Mouse (Mus musculus) lung, embryonic 14.5 days (tissue): Measurements from ENCODE around the gene Morn1. TPM values are rescaled to one million over a fixed set of nuclear protein-coding genes. Genes with fewer than 3 reads are reported as not detected.

Experiments used
- ATAC-seq: fragments of 200-750 bp; cut with Nextera tagmentation; 2 replicates; pipeline ENCODE4 v1.8.0; 2017; ENCODE audit warnings: mild to moderate bottlenecking, moderate TSS enrichment, moderate library complexity; ENCODE audit not compliant: insufficient read depth
- DNase-seq: peaks from one replicate; pipeline ENCODE4 v3.0.0-alpha.2; 2015
- H3K27ac ChIP-seq: fragments of 300-500 bp; sonication (generic); 2 replicates; pipeline ENCODE4 v1.5.1; 2014; ENCODE audit warnings: low read depth, mild to moderate bottlenecking, moderate library complexity
- H3K27me3 ChIP-seq: fragments of 300-500 bp; sonication (generic); 2 replicates; pipeline ENCODE4 v1.6.1; 2014; ENCODE audit warnings: low read length, control low read depth; ENCODE audit not compliant: insufficient read depth
- H3K36me3 ChIP-seq: fragments of 300-500 bp; sonication (generic); 2 replicates; pipeline ENCODE4 v1.6.1; 2014; ENCODE audit warnings: control low read depth; ENCODE audit not compliant: insufficient read depth
- H3K4me1 ChIP-seq: fragments of 300-500 bp; sonication (generic); 2 replicates; pipeline ENCODE4 v1.6.1; 2014; ENCODE audit warnings: antibody characterized with exemption, control low read depth; ENCODE audit not compliant: insufficient read depth
- H3K4me2 ChIP-seq: fragments of 300-500 bp; sonication (generic); 2 replicates; pipeline ENCODE4 v1.6.1; 2014; ENCODE audit warnings: mild to moderate bottlenecking
- H3K4me3 ChIP-seq: fragments of 300-500 bp; sonication (generic); 2 replicates; pipeline ENCODE4 v1.5.1; 2014; ENCODE audit warnings: low read depth, low read length
- H3K9ac ChIP-seq: fragments of 300-500 bp; sonication (generic); 2 replicates; pipeline ENCODE4 v1.6.1; 2014
- H3K9me3 ChIP-seq: fragments of 300-500 bp; sonication (generic); 2 replicates; pipeline ENCODE4 v1.6.1; 2016; ENCODE audit warnings: low read depth, low read length, control low read depth
- CTCF ChIP-seq: IDR thresholded peaks from 2 replicates; pipeline ENCODE4 v1.5.1; 2016; ENCODE audit warnings: antibody characterized with exemption, low read depth
- WGBS: fragments of 180-500 bp; shearing (Covaris S2); extraction: QIAGEN DNeasy Blood & Tissue Kit; methylation state at CpG from one replicate; pipeline ENCODE4 v1.1.7; 2014; 5-methylcytosine and 5-hydroxymethylcytosine counted together
- polyA plus RNA-seq: library from polyadenylated mRNA; unstranded; fragments of >200 nt; fragmentation: Nextera tagmentation; extraction: Ambion mirVana; gene quantifications from 2 replicates; pipeline ENCODE4 v1.2.1, GENCODE M21; 2014

The Morn1 gene
- polyA plus RNA-seq, 1 experiment from 2014 or later, result 5.2 TPM

DNA sequence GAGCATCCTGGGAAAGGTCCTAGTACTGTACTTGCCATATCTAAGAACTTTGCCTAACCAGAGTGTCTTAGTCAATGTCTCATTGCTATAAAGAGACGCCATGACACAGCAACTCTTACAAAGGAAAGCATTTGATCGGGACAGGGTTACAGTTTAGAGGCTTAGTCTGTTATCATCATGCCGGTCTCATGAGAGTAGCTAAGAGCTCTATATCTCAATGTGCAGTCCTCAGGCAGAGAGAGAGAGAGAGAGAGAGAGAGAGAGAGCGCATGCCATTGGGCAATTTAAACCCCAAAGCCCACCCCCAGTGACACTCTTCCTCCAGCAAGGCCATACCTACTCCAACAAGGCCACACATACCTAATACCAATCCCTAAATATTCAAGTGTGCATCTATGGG lies 21.5 kb downstream of the Morn1 start:
- H3K27ac ChIP-seq, result no peak overlapping the region
- no peaks in the 10 kb centered on the region for H3K36me3 ChIP-seq
- 88% methylated on average over 4 of the region's 4 CpGs for WGBS
- H3K9me3 ChIP-seq, result no peaks in the 10 kb centered on the region
- ATAC-seq (no peak), DNase-seq (no peak)
- no peaks in the 10 kb centered on the region for H3K4me1 ChIP-seq
- no peak overlapping the region for H3K9ac ChIP-seq
- no peak overlapping the region for H3K4me2 ChIP-seq
- no peaks in the 10 kb centered on the region for H3K27me3 ChIP-seq
- no peak overlapping the region for H3K4me3 ChIP-seq
- TF ChIP-seq CTCF, result no peak

DNA sequence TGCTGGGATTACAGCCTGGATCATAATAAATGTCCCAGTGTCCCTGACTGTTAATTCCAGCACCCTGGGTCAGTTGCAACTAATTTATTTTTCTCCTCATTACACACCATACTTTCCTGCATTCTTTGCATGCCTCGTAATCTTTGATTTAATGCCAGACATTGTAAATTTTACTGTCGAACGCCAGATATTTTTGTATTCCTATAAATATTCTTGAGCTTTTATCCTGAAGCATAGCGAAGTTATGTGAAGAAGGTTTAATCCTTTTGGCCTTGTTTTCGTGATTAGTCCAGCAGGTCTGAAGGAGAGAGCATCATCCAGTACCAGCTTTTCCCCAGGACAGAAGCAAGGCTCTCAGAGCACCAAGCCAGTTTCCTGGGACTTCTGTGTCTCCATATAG lies 23.1 kb downstream of the Morn1 start:
- Histone ChIP-seq H3K27me3 (no peaks in the 10 kb centered on the region), H3K9ac (no peak overlapping the region), H3K27ac (peak overlapping the region; percentile 54; the same call in 1 of the 2 replicates), H3K9me3 (no peaks in the 10 kb centered on the region), H3K36me3 (no peaks in the 10 kb centered on the region), H3K4me1 (no peaks in the 10 kb centered on the region), H3K4me3 (no peak overlapping the region), H3K4me2 (no peak overlapping the region)
- WGBS, result 41% methylated on average over 5 of the region's 5 CpGs
- TF ChIP-seq CTCF, result no peak
- no peak for DNase-seq
- ATAC-seq, result no peak

DNA sequence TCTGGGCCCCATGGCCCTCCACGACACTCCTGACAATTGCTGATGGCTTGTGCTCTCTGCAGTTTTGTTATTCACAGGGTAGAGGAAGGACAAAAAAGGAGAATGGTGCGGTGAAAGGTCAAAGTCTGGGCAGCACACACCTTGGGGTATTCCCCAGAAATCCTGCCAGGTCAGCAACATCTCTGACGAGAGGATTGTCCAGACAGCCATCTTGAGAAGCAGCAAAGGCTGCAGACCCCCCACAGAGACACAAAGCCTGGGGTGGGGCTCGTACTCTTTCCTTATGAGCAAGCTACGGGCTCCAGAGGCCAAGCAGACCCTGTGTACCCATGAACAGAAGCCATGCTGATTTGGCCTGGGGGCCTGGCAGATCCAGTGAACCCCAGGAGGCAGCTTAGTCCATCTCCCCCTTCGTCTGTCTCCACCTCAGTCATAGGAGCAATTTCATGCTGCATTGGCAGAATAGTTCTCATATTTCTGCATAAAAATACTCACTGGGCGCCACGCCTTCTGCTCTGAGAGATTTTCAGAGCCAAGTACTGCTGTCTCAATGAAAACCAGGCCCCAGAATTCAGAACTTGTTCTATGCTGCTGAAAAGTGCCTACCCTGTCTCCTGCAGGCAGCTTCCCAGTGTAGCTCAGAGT lies 27.5 kb downstream of the Morn1 start:
- Histone ChIP-seq H3K4me3 (no peak overlapping the region), H3K4me1 (no peaks in the 10 kb centered on the region), H3K4me2 (no peak overlapping the region), H3K9ac (no peak overlapping the region), H3K9me3 (peaks cover 4% of the 10 kb centered on the region; the same call in 1 of the 2 replicates), H3K27ac (peak overlapping the region; percentile 34; the same call in 1 of the 2 replicates), H3K27me3 (no peaks in the 10 kb centered on the region), H3K36me3 (no peaks in the 10 kb centered on the region)
- ATAC-seq (no peak), DNase-seq (peak; percentile 39)
- TF ChIP-seq CTCF, result no peak
- 55% methylated on average over 8 of the region's 8 CpGs for WGBS

DNA sequence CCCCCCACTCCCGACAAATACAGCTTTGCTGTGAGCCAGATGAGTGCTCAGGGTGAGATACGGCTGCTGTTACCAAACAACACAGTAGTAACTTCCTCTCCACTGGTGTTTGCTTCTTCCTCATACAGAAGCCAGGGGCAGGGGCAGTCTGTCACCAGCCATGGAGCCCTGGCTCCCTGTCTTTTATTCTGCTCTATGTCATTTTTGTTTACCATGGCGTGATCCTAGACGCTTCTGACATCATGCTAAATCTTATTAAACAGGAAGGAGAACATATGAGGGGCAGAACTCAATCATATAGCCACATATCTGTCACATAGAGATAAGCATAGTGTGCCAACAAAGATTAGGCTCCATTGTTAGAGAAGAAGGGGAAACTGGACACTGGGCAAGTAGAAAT lies 30.2 kb downstream of the Morn1 start:
- H3K4me1 ChIP-seq, result no peaks in the 10 kb centered on the region
- H3K9me3 ChIP-seq, result peaks cover 4% of the 10 kb centered on the region; the same call in 1 of the 2 replicates
- H3K27ac ChIP-seq, result no peak overlapping the region
- no peak overlapping the region for H3K4me2 ChIP-seq
- no peak for DNase-seq
- TF ChIP-seq CTCF, result no peak
- H3K27me3 ChIP-seq, result no peaks in the 10 kb centered on the region
- no peak overlapping the region for H3K4me3 ChIP-seq
- no peak for ATAC-seq
- H3K9ac ChIP-seq, result no peak overlapping the region
- H3K36me3 ChIP-seq, result no peaks in the 10 kb centered on the region
- 67% methylated on average over 4 of the region's 4 CpGs for WGBS

DNA sequence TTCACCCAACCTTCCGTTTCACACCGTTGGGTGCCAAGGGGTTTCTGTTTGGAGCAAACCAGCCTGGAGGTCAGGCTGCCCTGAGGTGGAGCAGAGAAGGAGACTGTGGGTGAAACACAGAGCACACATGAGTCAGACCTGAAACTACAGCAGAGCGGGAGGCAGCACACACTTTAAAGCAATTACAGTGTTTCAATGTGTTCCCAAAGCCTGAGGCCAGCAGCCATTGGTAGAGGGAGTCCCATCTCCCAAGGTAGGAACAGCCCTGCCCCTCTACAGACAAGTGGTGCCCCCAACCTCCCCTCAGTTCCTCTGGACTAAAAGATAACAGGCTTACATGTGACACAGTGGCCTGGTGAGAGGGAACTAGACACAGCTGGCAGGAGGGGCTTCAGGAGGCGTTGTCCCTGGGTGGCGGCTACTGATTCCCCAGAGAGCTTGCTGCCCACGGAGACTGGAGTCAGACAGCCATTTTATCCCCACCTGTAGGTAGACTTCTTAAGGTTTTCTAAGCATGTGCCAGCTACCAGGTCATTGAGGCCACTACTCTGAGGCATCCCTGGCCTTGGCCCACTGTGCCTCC lies 31.1 kb downstream of the Morn1 start:
- Histone ChIP-seq H3K4me1 (peaks cover 6% of the 10 kb centered on the region), H3K4me3 (no peak overlapping the region), H3K27me3 (no peaks in the 10 kb centered on the region), H3K9me3 (peaks cover 4% of the 10 kb centered on the region; the same call in 1 of the 2 replicates), H3K27ac (no peak overlapping the region), H3K9ac (no peak overlapping the region), H3K36me3 (no peaks in the 10 kb centered on the region), H3K4me2 (no peak overlapping the region)
- no peak for TF ChIP-seq CTCF
- 81% methylated on average over 6 of the region's 6 CpGs for WGBS
- ATAC-seq (no peak), DNase-seq (no peak)

DNA sequence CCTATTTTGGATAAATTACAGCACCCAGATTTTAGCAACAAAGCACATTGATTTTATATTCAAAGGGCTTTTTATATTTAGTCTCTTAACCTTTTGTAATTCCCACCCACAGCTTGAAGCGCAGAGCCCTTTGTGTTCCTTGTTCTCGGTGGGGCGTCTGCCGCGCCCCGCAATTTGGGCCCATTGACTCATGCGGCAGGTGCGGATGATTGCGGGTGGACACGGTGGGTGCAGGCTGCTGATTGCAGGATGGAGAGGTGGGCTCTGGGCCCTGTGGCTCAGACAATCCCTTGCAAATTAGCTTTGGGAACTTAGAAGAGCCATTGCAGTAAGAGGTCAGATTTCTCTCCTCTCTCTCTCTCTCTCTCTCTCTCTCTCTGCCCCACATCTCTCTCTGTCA lies 31.9 kb downstream of the Morn1 start:
- Histone ChIP-seq H3K27me3 (no peaks in the 10 kb centered on the region), H3K4me1 (peaks cover 14% of the 10 kb centered on the region), H3K4me2 (no peak overlapping the region), H3K36me3 (no peaks in the 10 kb centered on the region), H3K4me3 (no peak overlapping the region), H3K27ac (no peak overlapping the region), H3K9me3 (peaks cover 4% of the 10 kb centered on the region; the same call in 1 of the 2 replicates), H3K9ac (no peak overlapping the region)
- no peak for DNase-seq
- WGBS, result 92% methylated on average over 10 of the region's 10 CpGs
- TF ChIP-seq CTCF, result no peak
- no peak for ATAC-seq

DNA sequence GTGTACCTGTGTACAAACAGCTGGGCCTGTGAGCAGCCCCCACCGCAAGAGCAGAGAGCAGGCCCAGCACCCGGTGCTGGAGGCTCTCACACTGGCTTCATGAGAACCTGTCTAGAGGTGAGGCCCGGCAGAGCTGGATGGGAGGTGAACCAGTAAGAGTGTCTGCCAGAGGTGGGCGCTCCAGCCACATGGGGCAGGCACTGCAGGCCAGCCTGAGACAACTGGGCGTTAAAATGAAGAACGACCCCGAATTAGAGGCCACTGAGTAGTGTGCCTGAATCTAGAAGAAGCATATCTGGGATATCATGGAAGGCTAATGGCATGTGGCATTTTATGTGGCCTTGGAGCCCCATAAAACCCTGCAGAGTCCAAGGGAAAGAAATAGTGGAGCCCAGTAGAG lies 33.7 kb downstream of the Morn1 start:
- ATAC-seq (no peak), DNase-seq (no peak)
- no peaks in the 10 kb centered on the region for H3K27me3 ChIP-seq
- H3K4me1 ChIP-seq, result peaks cover 14% of the 10 kb centered on the region
- no peak for TF ChIP-seq CTCF
- no peak overlapping the region for H3K9ac ChIP-seq
- H3K4me3 ChIP-seq, result no peak overlapping the region
- 85% methylated on average over 7 of the region's 7 CpGs for WGBS
- peaks cover 4% of the 10 kb centered on the region; the same call in 1 of the 2 replicates for H3K9me3 ChIP-seq
- H3K36me3 ChIP-seq, result no peaks in the 10 kb centered on the region
- no peak overlapping the region for H3K4me2 ChIP-seq
- H3K27ac ChIP-seq, result peak overlapping the region; percentile 46
